ENCODE assay signal across 8 mouse cellular contexts in genomic region chr17:35000717-35001451, GRCm38 (mm10). TPM values are rescaled to one million over a fixed set of nuclear protein-coding genes. Genes with fewer than 3 reads are reported as not detected.
DNase-seq lines count a peak whose midpoint lies in the region; ATAC-seq and TF ChIP-seq lines count a peak whose summit lies in the region.

Gene Vars, plus strand, starts transcription at chr17:35000987.

- H3K4me3 ChIP-seq in erythroblast, embryonic 14.5 days (replicated peaks): peak within 1 kb of the TSS; percentile 87
- peak within 1 kb of the TSS; percentile 94 for H3K4me3 ChIP-seq in heart, embryonic 11.5 days (ENCODE audit: low read depth, low read length)
- H3K4me3 ChIP-seq in kidney, embryonic 15.5 days (replicated peaks): peak within 1 kb of the TSS; percentile 82
- H3K4me3 ChIP-seq in limb, embryonic 15.5 days: peak within 1 kb of the TSS; percentile 93
- peak within 1 kb of the TSS; percentile 85 for H3K4me3 ChIP-seq in midbrain, postnatal 0 days (ENCODE audit: low read depth, low read length)

- H3K36me3 ChIP-seq in erythroblast, embryonic 14.5 days (ENCODE audit: control insufficient read depth): peaks cover 63% of the 10 kb centered on the region
- H3K36me3 ChIP-seq in heart, embryonic 11.5 days (ENCODE audit: control insufficient read depth, insufficient read depth, low read length): peaks cover 15% of the 10 kb centered on the region
- peaks cover 50% of the 10 kb centered on the region for H3K36me3 ChIP-seq in kidney, embryonic 15.5 days
- H3K36me3 ChIP-seq in limb, embryonic 15.5 days: peaks cover 44% of the 10 kb centered on the region
- peaks cover 14% of the 10 kb centered on the region for H3K36me3 ChIP-seq in midbrain, postnatal 0 days (ENCODE audit: insufficient read depth, low read length)

- H3K4me2 ChIP-seq in heart, embryonic 11.5 days: peak within 1 kb of the TSS; percentile 99
- H3K4me2 ChIP-seq in kidney, embryonic 15.5 days: peak within 1 kb of the TSS; percentile 96
- H3K4me2 ChIP-seq in limb, embryonic 15.5 days: peak within 1 kb of the TSS; percentile 95
- H3K4me2 ChIP-seq in midbrain, postnatal 0 days (ENCODE audit: low read depth, low read length, poor library complexity, severe bottlenecking): peak within 1 kb of the TSS; percentile 94

- H3K9ac ChIP-seq in heart, embryonic 11.5 days (ENCODE audit: low read depth, low read length): peak within 1 kb of the TSS; percentile 96
- H3K9ac ChIP-seq in kidney, embryonic 15.5 days: peak within 1 kb of the TSS; percentile 95
- H3K9ac ChIP-seq in limb, embryonic 15.5 days: peak within 1 kb of the TSS; percentile 94
- peak within 1 kb of the TSS; percentile 94 for H3K9ac ChIP-seq in midbrain, postnatal 0 days (replicated peaks; ENCODE audit: low read length, poor library complexity, severe bottlenecking)

- peak within 1 kb of the TSS; percentile 98 for H3K27ac ChIP-seq in heart, embryonic 11.5 days (ENCODE audit: low read depth, low read length)
- H3K27ac ChIP-seq in kidney, embryonic 15.5 days: peak within 1 kb of the TSS; percentile 99
- H3K27ac ChIP-seq in limb, embryonic 15.5 days: peak within 1 kb of the TSS; percentile 99
- H3K27ac ChIP-seq in midbrain, postnatal 0 days (ENCODE audit: low read depth, low read length): peak within 1 kb of the TSS; percentile 93

- no peaks in the 10 kb centered on the region for H3K9me3 ChIP-seq in erythroblast, embryonic 14.5 days (ENCODE audit: control insufficient read depth, low read length)
- no peaks in the 10 kb centered on the region for H3K9me3 ChIP-seq in heart, embryonic 11.5 days (replicated peaks; ENCODE audit: control insufficient read depth, low read length)
- H3K9me3 ChIP-seq in kidney, embryonic 15.5 days (replicated peaks): no peaks in the 10 kb centered on the region
- no peaks in the 10 kb centered on the region for H3K9me3 ChIP-seq in limb, embryonic 15.5 days
- H3K9me3 ChIP-seq in midbrain, postnatal 0 days (ENCODE audit: low read length): no peaks in the 10 kb centered on the region

- peak; percentile 78; the same call in 1 of the 2 replicates for TF ChIP-seq POLR2A in brain, embryonic 14.5 days (IDR thresholded peaks at IDR 0.05; ENCODE audit: borderline replicate concordance, extremely low read depth, insufficient read depth, insufficient read length, poor library complexity, severe bottlenecking)

- WGBS in heart, embryonic 11.5 days (ENCODE audit: insufficient replicate concordance): under 1% methylated on average over 77 of the region's 83 CpGs
- under 1% methylated on average over 80 of the region's 83 CpGs for WGBS in kidney, embryonic 15.5 days
- under 1% methylated on average over 83 of the region's 83 CpGs for WGBS in limb, embryonic 15.5 days
- WGBS in midbrain, postnatal 0 days: under 1% methylated on average over 82 of the region's 83 CpGs

- H3K27me3 ChIP-seq in erythroblast, embryonic 14.5 days (ENCODE audit: control insufficient read depth): no peaks in the 10 kb centered on the region
- no peaks in the 10 kb centered on the region for H3K27me3 ChIP-seq in heart, embryonic 11.5 days (ENCODE audit: control insufficient read depth, insufficient read depth, low read length)
- H3K27me3 ChIP-seq in kidney, embryonic 15.5 days: no peaks in the 10 kb centered on the region
- H3K27me3 ChIP-seq in limb, embryonic 15.5 days: no peaks in the 10 kb centered on the region
- H3K27me3 ChIP-seq in midbrain, postnatal 0 days (ENCODE audit: insufficient read depth, low read length): no peaks in the 10 kb centered on the region

- TF ChIP-seq CTCF in brain, embryonic 14.5 days (IDR thresholded peaks at IDR 0.05; ENCODE audit: borderline replicate concordance, extremely low read depth, insufficient read depth, insufficient read length): no peak
- TF ChIP-seq CTCF in midbrain, postnatal 0 days (IDR thresholded peaks at IDR 0.05): no peak

- peaks cover 80% of the 10 kb centered on the region for H3K4me1 ChIP-seq in erythroblast, embryonic 14.5 days (ENCODE audit: control insufficient read depth)
- peaks cover 24% of the 10 kb centered on the region for H3K4me1 ChIP-seq in heart, embryonic 11.5 days (ENCODE audit: control insufficient read depth, insufficient read depth, low read length)
- peaks cover 51% of the 10 kb centered on the region for H3K4me1 ChIP-seq in kidney, embryonic 15.5 days
- H3K4me1 ChIP-seq in limb, embryonic 15.5 days: peaks cover 33% of the 10 kb centered on the region
- H3K4me1 ChIP-seq in midbrain, postnatal 0 days (ENCODE audit: insufficient read depth, low read length): peaks cover 6% of the 10 kb centered on the region

- peak; percentile 89 for DNase-seq in CD4-positive helper T cell, adult 2 months (ENCODE audit: low read depth, low spot score)
- DNase-seq in brain, embryonic 14.5 days (ENCODE audit: low read depth): peak; percentile 93
- DNase-seq in midbrain, postnatal 0 days (ENCODE audit: low spot score): peak; percentile 85
- DNase-seq in spleen, postnatal 10 days (ENCODE audit: low spot score in 2 of 2): peak; percentile 89 to 95

- peak; percentile 87 for ATAC-seq in heart, embryonic 11.5 days (replicated peaks; ENCODE audit: insufficient number of reproducible peaks, low FRiP score, low TSS enrichment)
- ATAC-seq in kidney, embryonic 15.5 days (replicated peaks; ENCODE audit: low FRiP score): peak; percentile 94
- ATAC-seq in limb, embryonic 15.5 days (ENCODE audit: insufficient number of reproducible peaks, low FRiP score, low TSS enrichment, low read depth): peak; percentile 87
- ATAC-seq in midbrain, postnatal 0 days (ENCODE audit: low FRiP score): peak; percentile 86

RNA-seq across cellular contexts. Expression of gene Vars, which starts in this region (rescaled TPM):
- 99.2 and 119 TPM in 2 replicates for polyA plus RNA-seq in brain, embryonic 14.5 days (2012; rRNA removed)
- polyA plus RNA-seq in erythroblast, embryonic 14.5 days (2012): 41.7 and 44.9 TPM in 2 replicates
- 55.7 and 59.7 TPM in 2 replicates for polyA plus RNA-seq in heart, embryonic 11.5 days (2014; fragmentation: Nextera tagmentation; extraction: Ambion mirVana)
- polyA plus RNA-seq in kidney, embryonic 15.5 days (2015; fragmentation: Nextera tagmentation; extraction: Ambion mirVana): 128 and 140 TPM in 2 replicates
- 94.4 and 95.1 TPM in 2 replicates for polyA plus RNA-seq in limb, embryonic 15.5 days (2015; fragmentation: Nextera tagmentation; extraction: Ambion mirVana)
- total RNA-seq in midbrain, postnatal 0 days (2014; rRNA removed): 89.0 and 97.8 TPM in 2 replicates
- polyA plus RNA-seq in midbrain, postnatal 0 days (2015; fragmentation: Nextera tagmentation; extraction: Ambion mirVana): 39.7 and 40.9 TPM in 2 replicates

Comparison
In these comparisons a context has a peak if more than half of its experiments do, and no peak if none do; other contexts are left out.
1. Peak in every context shown above with its lines: DNase-seq, ATAC-seq, H3K4me3 ChIP-seq and H3K27ac ChIP-seq.